9 mouse cellular contexts compared by ENCODE assay signal in the genomic region with DNA sequence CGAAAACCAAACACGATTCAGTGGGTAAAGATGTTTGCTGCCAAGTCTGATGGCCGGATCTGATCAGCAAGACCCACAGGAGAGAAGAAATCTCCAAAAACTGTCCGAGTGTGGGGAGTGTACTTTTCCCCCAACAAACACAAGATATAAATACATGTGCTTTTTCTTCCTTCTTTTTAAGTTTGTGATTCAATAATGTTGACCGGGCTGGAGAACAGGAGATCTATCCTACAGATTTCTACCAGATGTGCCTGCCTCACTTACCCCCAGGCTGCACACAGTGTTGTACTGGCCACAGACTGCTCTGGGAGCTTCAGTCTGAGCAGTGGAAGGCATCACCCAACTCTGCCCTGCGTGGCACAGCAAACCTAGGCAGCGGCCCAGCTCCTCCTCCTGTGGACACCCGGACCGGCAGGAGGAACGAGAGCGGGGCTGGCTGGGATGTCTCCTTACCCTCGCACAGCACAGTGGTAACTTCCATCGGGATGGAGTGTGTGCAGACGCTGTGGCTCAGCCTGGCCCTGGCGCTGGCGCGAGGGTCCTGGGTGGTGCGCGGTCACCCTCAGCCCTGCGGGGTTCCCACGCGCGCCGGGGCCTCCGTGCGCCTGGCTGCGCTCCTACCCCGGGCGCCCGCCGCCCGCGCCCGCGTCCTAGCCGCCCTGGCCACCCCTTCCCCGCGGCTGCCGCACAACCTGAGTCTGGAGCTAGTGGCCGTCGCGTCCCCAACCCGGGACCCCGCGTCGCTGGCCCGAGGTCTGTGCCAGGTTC. TPM values are rescaled to one million over a fixed set of nuclear protein-coding genes. Genes with fewer than 3 reads are reported as not detected.
DNase-seq lines count a peak whose midpoint lies in the region; ATAC-seq lines count a peak whose summit lies in the region.
"Had no signal": no experiment of that assay in that cellular context is flagged by ENCODE, and none has a peak within 500 bp of the region (broad histone marks: within the 10 kb centered on the region; RNA-seq: fewer than 3 reads in every experiment).

A gene (plus strand): TSS at position 301 of the 768 bp plus-strand sequence.

- DNase-seq in heart, adult 18-20 months, result no peak
- DNase-seq in embryonic facial prominence, embryonic 11.5 days (ENCODE audit: low spot score), result peak; percentile 52
- peak; percentile 44 for DNase-seq in hindbrain, embryonic 11.5 days (ENCODE audit: low spot score)
- DNase-seq in midbrain, embryonic 11.5 days (ENCODE audit: low spot score, missing footprints), result peak; percentile 91
- DNase-seq in right cerebral cortex, postnatal 10 days (ENCODE audit: low spot score in 2 of 2), result no peak
- DNase-seq in frontal cortex, postnatal 14 days (ENCODE audit: low spot score in 2 of 2), result no peak
- DNase-seq in layer of hippocampus, adult 9-10 months (ENCODE audit: low spot score), result no peak

- H3K27me3 ChIP-seq in heart, embryonic 16.5 days (ENCODE audit: control insufficient read depth, insufficient read depth, low read length), result peaks cover 23% of the 10 kb centered on the region
- H3K27me3 ChIP-seq in embryonic facial prominence, embryonic 11.5 days (ENCODE audit: control insufficient read depth, insufficient read depth, low read length), result peaks cover 2% of the 10 kb centered on the region; the same call in 1 of the 2 replicates
- peaks cover 24% of the 10 kb centered on the region for H3K27me3 ChIP-seq in hindbrain, embryonic 11.5 days (ENCODE audit: control insufficient read depth, insufficient read depth, low read length)
- peaks cover 23% of the 10 kb centered on the region for H3K27me3 ChIP-seq in midbrain, embryonic 11.5 days (ENCODE audit: control insufficient read depth, insufficient read depth, low read length)

- peak within 1 kb of the TSS; percentile 74 for H3K4me2 ChIP-seq in heart, embryonic 16.5 days (ENCODE audit: low read depth, low read length)
- peak within 1 kb of the TSS; percentile 89 for H3K4me2 ChIP-seq in embryonic facial prominence, embryonic 11.5 days (ENCODE audit: low read depth, low read length)
- peak within 1 kb of the TSS; percentile 58 for H3K4me2 ChIP-seq in hindbrain, embryonic 11.5 days (replicated peaks; ENCODE audit: low read depth, low read length)
- H3K4me2 ChIP-seq in midbrain, embryonic 11.5 days, result peak within 1 kb of the TSS; percentile 41

- H3K9me3 ChIP-seq in heart, embryonic 16.5 days (replicated peaks; ENCODE audit: control insufficient read depth, low read length), result no peaks in the 10 kb centered on the region
- no peaks in the 10 kb centered on the region for H3K9me3 ChIP-seq in embryonic facial prominence, embryonic 11.5 days (replicated peaks; ENCODE audit: control insufficient read depth, low read length)
- H3K9me3 ChIP-seq in hindbrain, embryonic 11.5 days (ENCODE audit: control insufficient read depth, low read length), result no peaks in the 10 kb centered on the region
- no peaks in the 10 kb centered on the region for H3K9me3 ChIP-seq in midbrain, embryonic 11.5 days (ENCODE audit: control insufficient read depth, low read length)

- H3K4me1 ChIP-seq in heart, embryonic 16.5 days (ENCODE audit: control insufficient read depth, insufficient read depth, low read length), result peaks cover 9% of the 10 kb centered on the region
- no peaks in the 10 kb centered on the region for H3K4me1 ChIP-seq in embryonic facial prominence, embryonic 11.5 days (ENCODE audit: control insufficient read depth, insufficient read depth, low read length)
- peaks cover 3% of the 10 kb centered on the region; the same call in 1 of the 2 replicates for H3K4me1 ChIP-seq in hindbrain, embryonic 11.5 days (replicated peaks; ENCODE audit: control insufficient read depth, insufficient read depth, low read length)
- peaks cover 4% of the 10 kb centered on the region; the same call in 1 of the 2 replicates for H3K4me1 ChIP-seq in midbrain, embryonic 11.5 days (ENCODE audit: control insufficient read depth, insufficient read depth, low read length)

- peak within 1 kb of the TSS; percentile 65 for H3K9ac ChIP-seq in heart, embryonic 16.5 days (ENCODE audit: low read length)
- H3K9ac ChIP-seq in embryonic facial prominence, embryonic 11.5 days (replicated peaks; ENCODE audit: low read length), result peak within 1 kb of the TSS; percentile 61
- peak within 1 kb of the TSS; percentile 33; the same call in 1 of the 2 replicates for H3K9ac ChIP-seq in hindbrain, embryonic 11.5 days (ENCODE audit: low read depth, low read length)
- H3K9ac ChIP-seq in midbrain, embryonic 11.5 days (ENCODE audit: low read length), result peak within 1 kb of the TSS; percentile 20; the same call in 1 of the 2 replicates

- H3K36me3 ChIP-seq in heart, embryonic 16.5 days (ENCODE audit: control insufficient read depth, insufficient read depth), result peaks cover 18% of the 10 kb centered on the region; the same call in 1 of the 2 replicates
- H3K36me3 ChIP-seq in embryonic facial prominence, embryonic 11.5 days (replicated peaks; ENCODE audit: control insufficient read depth, insufficient read depth, low read depth, low read length), result peaks cover 7% of the 10 kb centered on the region
- peaks cover 17% of the 10 kb centered on the region for H3K36me3 ChIP-seq in hindbrain, embryonic 11.5 days (ENCODE audit: control insufficient read depth, insufficient read depth, low read length)
- H3K36me3 ChIP-seq in midbrain, embryonic 11.5 days (ENCODE audit: control insufficient read depth, insufficient read depth, low read length), result peaks cover 12% of the 10 kb centered on the region; the same call in 1 of the 2 replicates

- ATAC-seq in heart, embryonic 16.5 days (replicated peaks; ENCODE audit: extremely low read depth, insufficient read depth, low FRiP score), result no peak; the same call in 1 of the 2 replicates
- ATAC-seq in embryonic facial prominence, embryonic 11.5 days (replicated peaks; ENCODE audit: insufficient number of reproducible peaks, low FRiP score, low TSS enrichment, low read depth), result no peak
- no peak for ATAC-seq in hindbrain, embryonic 11.5 days (ENCODE audit: low FRiP score)
- no peak for ATAC-seq in midbrain, embryonic 11.5 days (ENCODE audit: low FRiP score)

- WGBS in heart, embryonic 16.5 days, result 8% methylated on average over 47 of the region's 47 CpGs
- WGBS in embryonic facial prominence, embryonic 11.5 days, result 7% methylated on average over 44 of the region's 47 CpGs
- 9% methylated on average over 37 of the region's 47 CpGs for WGBS in hindbrain, embryonic 11.5 days
- WGBS in midbrain, embryonic 11.5 days, result 8% methylated on average over 47 of the region's 47 CpGs

- no peak within 1 kb of the TSS for H3K27ac ChIP-seq in heart, embryonic 16.5 days (ENCODE audit: low read length)
- no peak within 1 kb of the TSS for H3K27ac ChIP-seq in embryonic facial prominence, embryonic 11.5 days (replicated peaks; ENCODE audit: low read depth, low read length)
- no peak within 1 kb of the TSS for H3K27ac ChIP-seq in hindbrain, embryonic 11.5 days (ENCODE audit: low read depth, low read length)
- no peak within 1 kb of the TSS for H3K27ac ChIP-seq in midbrain, embryonic 11.5 days (ENCODE audit: low read depth, low read length)

- H3K4me3 ChIP-seq in heart, embryonic 16.5 days (ENCODE audit: low read length), result peak within 1 kb of the TSS; percentile 54
- H3K4me3 ChIP-seq in embryonic facial prominence, embryonic 11.5 days (ENCODE audit: low read depth, low read length), result peak within 1 kb of the TSS; percentile 46
- H3K4me3 ChIP-seq in hindbrain, embryonic 11.5 days (ENCODE audit: low read depth, low read length), result peak within 1 kb of the TSS; percentile 30
- H3K4me3 ChIP-seq in midbrain, embryonic 11.5 days (ENCODE audit: low read depth, low read length), result peak within 1 kb of the TSS; percentile 25

RNA-seq across cellular contexts. Expression of the gene that starts here (rescaled TPM):
- 0.25 and 0.35 TPM in 2 replicates for polyA plus RNA-seq in heart, embryonic 16.5 days (2015; fragmentation: Nextera tagmentation; extraction: Ambion mirVana)
- under 1 TPM; 0.57 to 0.67 TPM for total RNA-seq in heart, adult 18-20 months (2021)
- polyA plus RNA-seq in embryonic facial prominence, embryonic 11.5 days (2014; fragmentation: Nextera tagmentation; extraction: Ambion mirVana), result 0.21 and 0.22 TPM in 2 replicates
- polyA plus RNA-seq in hindbrain, embryonic 11.5 days (2014; fragmentation: Nextera tagmentation; extraction: Ambion mirVana), result 0.29 and 0.49 TPM in 2 replicates
- 0.22 and 0.38 TPM in 2 replicates for polyA plus RNA-seq in midbrain, embryonic 11.5 days (2014; fragmentation: Nextera tagmentation; extraction: Ambion mirVana)
- total RNA-seq: monocyte, adult 5-6 weeks had no signal

Comparison
In these comparisons a context has a peak if more than half of its experiments do, and no peak if none do; other contexts are left out.
1. Peak in DNase-seq, H3K4me3 ChIP-seq, H3K9ac ChIP-seq and H3K4me2 ChIP-seq in embryonic facial prominence, embryonic 11.5 days; RNA of the gene not detected or under 1 TPM.
2. Peak in DNase-seq, H3K4me3 ChIP-seq, H3K9ac ChIP-seq and H3K4me2 ChIP-seq in hindbrain, embryonic 11.5 days; RNA of the gene not detected or under 1 TPM.
3. Peak in DNase-seq, H3K4me3 ChIP-seq, H3K9ac ChIP-seq and H3K4me2 ChIP-seq in midbrain, embryonic 11.5 days; RNA of the gene not detected or under 1 TPM.